Mouse (Mus musculus): ENCODE measurements around the gene Slc2a4. TPM values are rescaled to one million over a fixed set of nuclear protein-coding genes. Genes with fewer than 3 reads are reported as not detected.

The Slc2a4 gene
- polyA plus RNA-seq, 1 experiment from 2014 or later, result 7.7 TPM

- ATAC-seq, result no peak
Measured at GRCm38 (mm10) chr11:69929712-69930111, 18.3 kb downstream of the Slc2a4 start.

GRCm38 (mm10) chr11:69927501-69927900 is 20.5 kb downstream of the Slc2a4 start:
- Histone ChIP-seq H3K4me1 (ENCODE audit: insufficient read depth) (peaks cover 8% of the 10 kb centered on the region), H3K27ac (ENCODE audit: low read depth) (no peak overlapping the region), H3K36me3 (replicated peaks; ENCODE audit: insufficient read depth, low read length) (no peaks in the 10 kb centered on the region), H3K9me3 (ENCODE audit: low read length) (no peaks in the 10 kb centered on the region), H3K27me3 (ENCODE audit: insufficient read depth, low read length) (no peaks in the 10 kb centered on the region), H3K4me3 (ENCODE audit: low read depth, low read length) (no peak overlapping the region), H3K4me2 (ENCODE audit: low read depth, low read length) (no peak overlapping the region), H3K9ac (replicated peaks) (no peak overlapping the region)
- 90% methylated on average over 2 of the region's 2 CpGs for WGBS (ENCODE audit: insufficient replicate concordance)
- ATAC-seq (no peak), DNase-seq (no peak)
- no peak for TF ChIP-seq EP300 (IDR thresholded peaks at IDR 0.05; ENCODE audit: low read depth)
- 0 out of 2 replicates have a peak, but pooled peaks have one; percentile 18 for TF ChIP-seq CTCF (IDR thresholded peaks at IDR 0.05; ENCODE audit: low read depth)

More at GRCm38 (mm10) chr11:69929712-69930111, 18.3 kb downstream of the Slc2a4 start:
- no peaks in the 10 kb centered on the region for H3K36me3 ChIP-seq (replicated peaks; ENCODE audit: insufficient read depth, low read length)
- WGBS (ENCODE audit: insufficient replicate concordance), result 27% methylated on average over 4 of the region's 4 CpGs
- TF ChIP-seq EP300 (IDR thresholded peaks at IDR 0.05; ENCODE audit: low read depth) (no peak), CTCF (IDR thresholded peaks at IDR 0.05; ENCODE audit: low read depth) (no peak)
- peaks cover 6% of the 10 kb centered on the region for H3K27me3 ChIP-seq (ENCODE audit: insufficient read depth, low read length)
- H3K9me3 ChIP-seq (ENCODE audit: low read length), result no peaks in the 10 kb centered on the region
- no peak for DNase-seq
- no peak overlapping the region for H3K4me3 ChIP-seq (ENCODE audit: low read depth, low read length)
- H3K27ac ChIP-seq (ENCODE audit: low read depth), result no peak overlapping the region
- no peak overlapping the region for H3K9ac ChIP-seq (replicated peaks)
- H3K4me1 ChIP-seq (ENCODE audit: insufficient read depth), result peaks cover 5% of the 10 kb centered on the region
- no peak overlapping the region for H3K4me2 ChIP-seq (ENCODE audit: low read depth, low read length)

GRCm38 (mm10) chr11:69922796-69923195 is 25.2 kb downstream of the Slc2a4 start:
- WGBS (ENCODE audit: insufficient replicate concordance), result 60% methylated on average over 3 of the region's 3 CpGs
- H3K4me2 ChIP-seq (ENCODE audit: low read depth, low read length), result peak overlapping the region; percentile 92
- no peak overlapping the region; the same call in 1 of the 2 replicates for H3K9ac ChIP-seq (replicated peaks)
- peaks cover 12% of the 10 kb centered on the region for H3K36me3 ChIP-seq (replicated peaks; ENCODE audit: insufficient read depth, low read length)
- DNase-seq, result peak; percentile 12
- H3K4me1 ChIP-seq (ENCODE audit: insufficient read depth), result peaks cover 28% of the 10 kb centered on the region
- no peak for TF ChIP-seq EP300 (IDR thresholded peaks at IDR 0.05; ENCODE audit: low read depth)
- TF ChIP-seq CTCF (IDR thresholded peaks at IDR 0.05; ENCODE audit: low read depth), result no peak
- no peaks in the 10 kb centered on the region for H3K27me3 ChIP-seq (ENCODE audit: insufficient read depth, low read length)
- H3K9me3 ChIP-seq (ENCODE audit: low read length), result no peaks in the 10 kb centered on the region
- peak overlapping the region; percentile 96; the same call in 1 of the 2 replicates for H3K4me3 ChIP-seq (ENCODE audit: low read depth, low read length)
- H3K27ac ChIP-seq (ENCODE audit: low read depth), result peak overlapping the region; percentile 100
- no peak for ATAC-seq

- ATAC-seq, result no peak
Measured at GRCm38 (mm10) chr11:69922012-69922756, 25.8 kb downstream of the Slc2a4 start.

GRCm38 (mm10) chr11:69921114-69922011 is 26.6 kb downstream of the Slc2a4 start, which contains the start of gene Eif5a:
Gene Eif5a (minus strand): TSS chr11:69921958.
- H3K4me1 ChIP-seq (ENCODE audit: insufficient read depth), result peaks cover 40% of the 10 kb centered on the region
- peaks cover 26% of the 10 kb centered on the region for H3K36me3 ChIP-seq (replicated peaks; ENCODE audit: insufficient read depth, low read length)
- TF ChIP-seq EP300 (IDR thresholded peaks at IDR 0.05; ENCODE audit: low read depth) (peak; percentile 51; the same call in 1 of the 2 replicates), CTCF (IDR thresholded peaks at IDR 0.05; ENCODE audit: low read depth) (peak; percentile 86)
- DNase-seq (peak; percentile 100), ATAC-seq (peak; percentile 88)
- H3K9me3 ChIP-seq (ENCODE audit: low read length), result no peaks in the 10 kb centered on the region
- WGBS (ENCODE audit: insufficient replicate concordance), result under 1% methylated on average over 78 of the region's 78 CpGs
- no peaks in the 10 kb centered on the region for H3K27me3 ChIP-seq (ENCODE audit: insufficient read depth, low read length)
- H3K9ac ChIP-seq (replicated peaks), result peak within 1 kb of the TSS; percentile 91
- peak within 1 kb of the TSS; percentile 100 for H3K27ac ChIP-seq (ENCODE audit: low read depth)
- peak within 1 kb of the TSS; percentile 96 for H3K4me3 ChIP-seq (ENCODE audit: low read depth, low read length)
- peak within 1 kb of the TSS; percentile 92 for H3K4me2 ChIP-seq (ENCODE audit: low read depth, low read length)

More at GRCm38 (mm10) chr11:69922012-69922756, 25.8 kb downstream of the Slc2a4 start:
- Histone ChIP-seq H3K9ac (replicated peaks) (peak overlapping the region; percentile 60), H3K27me3 (ENCODE audit: insufficient read depth, low read length) (no peaks in the 10 kb centered on the region), H3K36me3 (replicated peaks; ENCODE audit: insufficient read depth, low read length) (peaks cover 18% of the 10 kb centered on the region), H3K4me3 (ENCODE audit: low read depth, low read length) (peak overlapping the region; percentile 96), H3K4me2 (ENCODE audit: low read depth, low read length) (peak overlapping the region; percentile 92), H3K9me3 (ENCODE audit: low read length) (no peaks in the 10 kb centered on the region), H3K27ac (ENCODE audit: low read depth) (peak overlapping the region; percentile 100), H3K4me1 (ENCODE audit: insufficient read depth) (peaks cover 32% of the 10 kb centered on the region)
- peak; percentile 36; the same call in 1 of the 2 replicates for TF ChIP-seq CTCF (IDR thresholded peaks at IDR 0.05; ENCODE audit: low read depth)
- no peak for TF ChIP-seq EP300 (IDR thresholded peaks at IDR 0.05; ENCODE audit: low read depth)
- 3% methylated on average over 12 of the region's 12 CpGs for WGBS (ENCODE audit: insufficient replicate concordance)
- DNase-seq, result no peak
